Mouse (Mus musculus) B cell, adult 62 days (primary cell): ENCODE data around the gene Nuak2. TPM values are rescaled to one million over a fixed set of nuclear protein-coding genes. Genes with fewer than 3 reads are reported as not detected.

ENCODE experiments used
- total RNA-seq: library from RNA; stranded (reverse); gene quantifications from 4 replicates; pipeline ENCODE4 v1.2.4, GENCODE M21; 2023

The Nuak2 gene
- total RNA-seq = 106 to 126 TPM (median 124 TPM) in 4 replicates

DNA sequence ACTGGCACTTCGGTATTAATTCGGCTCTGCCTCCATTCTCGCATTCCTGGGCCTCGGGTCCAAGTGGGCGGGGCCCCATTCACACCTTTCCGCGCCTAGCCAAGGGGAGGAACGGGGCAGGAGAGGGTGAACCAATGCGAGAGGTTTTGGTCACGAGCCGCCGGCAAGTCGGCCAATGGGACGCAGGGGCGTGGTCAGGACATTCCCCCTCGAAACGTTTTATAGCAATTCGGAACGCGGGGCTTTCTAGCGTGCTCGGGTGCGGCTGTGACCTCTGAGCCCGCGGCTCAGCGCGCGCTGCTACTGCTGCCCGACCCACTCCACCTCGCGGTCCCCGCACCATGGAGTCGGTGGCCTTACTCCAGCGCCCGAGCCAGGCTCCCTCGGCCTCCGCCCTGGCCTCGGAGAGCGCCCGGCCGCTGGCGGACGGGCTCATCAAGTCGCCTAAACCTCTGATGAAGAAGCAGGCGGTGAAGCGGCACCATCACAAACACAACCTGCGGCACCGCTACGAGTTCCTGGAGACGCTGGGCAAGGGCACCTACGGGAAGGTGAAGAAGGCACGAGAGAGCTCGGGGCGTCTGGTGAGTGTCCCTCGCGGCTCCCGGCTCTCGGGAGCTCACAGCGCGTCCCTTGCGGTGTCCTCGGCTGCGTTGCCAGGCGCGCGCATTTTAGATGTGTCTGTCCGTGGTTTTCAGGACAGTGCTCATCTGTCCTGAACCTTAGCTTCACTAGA lies at the start of gene Nuak2:
Nuak2 (plus strand) TSS at position 238 of the 736 bp plus-strand sequence.

GRCm38 (mm10) chr1:132298425-132298800 lies 17.5 kb upstream of the Nuak2 start, which contains the start of gene Klhdc8a:
Gene Klhdc8a (plus strand): TSS chr1:132298626.

Other genes with a start within 250 kb of the Nuak2 start
- 0.52 TPM in 1 of 4 replicates, not detected in the others for gene Mfsd4a, start 248.1 kb upstream of the Nuak2 start, total RNA-seq
- 0.49 to 0.66 TPM in 2 of 4 replicates, not detected in the others for gene Cdk18, start 176.4 kb upstream of the Nuak2 start, total RNA-seq
- not detected in 4 replicates for gene Lemd1, start 124.7 kb upstream of the Nuak2 start, total RNA-seq
- gene AC124108.1, start 124.7 kb upstream of the Nuak2 start, total RNA-seq = not detected in 4 replicates
- not detected in 4 replicates for gene Gm10188, start 86.4 kb upstream of the Nuak2 start, total RNA-seq
- 0.14 TPM in 1 of 4 replicates, not detected in the others for gene Klhdc8a, start 17.5 kb upstream of the Nuak2 start, total RNA-seq
- 0.46 to 1.4 TPM (median 0.88 TPM) in 4 replicates for gene Tmcc2, start 75.2 kb downstream of the Nuak2 start, total RNA-seq
- gene Dstyk, start 101.4 kb downstream of the Nuak2 start, total RNA-seq = 18.3 to 26.1 TPM (median 24.4 TPM) in 4 replicates
- 45.5 to 61.1 TPM (median 51.7 TPM) in 4 replicates for gene Rbbp5, start 161.2 kb downstream of the Nuak2 start, total RNA-seq
- gene Tmem81, start 190.1 kb downstream of the Nuak2 start, total RNA-seq = 10.0 to 13.9 TPM (median 12.2 TPM) in 4 replicates
- gene Cntn2, start 227.1 kb downstream of the Nuak2 start, total RNA-seq = 6.6 to 17.0 TPM (median 9.0 TPM) in 4 replicates